Mouse (Mus musculus): ENCODE measurements around the gene Map3k7.

DNA sequence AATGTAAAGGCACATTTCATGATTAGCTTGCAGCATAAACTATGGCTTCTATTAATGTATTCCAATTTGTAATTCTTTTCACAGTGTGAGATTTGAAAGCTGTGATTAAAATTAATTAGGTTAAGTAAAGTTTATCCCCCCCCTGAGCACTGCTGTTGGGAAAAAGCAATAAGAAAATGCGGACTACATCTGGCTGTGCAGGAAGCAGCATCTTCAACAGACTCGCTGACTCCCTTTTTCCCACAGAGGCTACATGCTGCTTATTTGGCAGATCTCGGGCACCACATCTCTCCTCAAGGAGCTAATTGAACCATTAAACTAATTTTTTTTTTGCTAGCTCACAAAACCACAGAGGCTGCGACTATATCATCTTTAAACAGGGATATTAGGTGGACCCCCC is 85.9 kb downstream of the Map3k7 start:
- no peak for TF ChIP-seq POLR2A (IDR thresholded peaks at IDR 0.05; ENCODE audit: low read depth, low read length)
- TF ChIP-seq CTCF (IDR thresholded peaks at IDR 0.05; ENCODE audit: borderline replicate concordance, insufficient read depth, low read length): no peak
